Mouse (Mus musculus) heart, embryonic 11.5 days (tissue): ENCODE measurements around the gene Tvp23b. TPM values are rescaled to one million over a fixed set of nuclear protein-coding genes. Genes with fewer than 3 reads are reported as not detected.

Experiments used
- ATAC-seq: fragments of 200-750 bp; cut with Nextera tagmentation; replicated peaks from 2 replicates; pipeline ENCODE4 v1.8.0; 2017; ENCODE audit warnings: moderate library complexity; ENCODE audit not compliant: insufficient number of reproducible peaks, low FRiP score, low TSS enrichment
- H3K27ac ChIP-seq: fragments of 300-500 bp; sonication (generic); 2 replicates; pipeline ENCODE4 v1.5.1; 2014; ENCODE audit warnings: mild to moderate bottlenecking, low read depth, low read length
- H3K27me3 ChIP-seq: fragments of 300-500 bp; sonication (generic); 2 replicates; pipeline ENCODE4 v1.6.1; 2014; ENCODE audit warnings: mild to moderate bottlenecking, low read length, mixed read lengths; ENCODE audit not compliant: control insufficient read depth, insufficient read depth
- H3K36me3 ChIP-seq: fragments of 300-500 bp; sonication (generic); 2 replicates; pipeline ENCODE4 v1.6.1; 2014; ENCODE audit warnings: mild to moderate bottlenecking, low read length, moderate library complexity, mixed read lengths; ENCODE audit not compliant: control insufficient read depth, insufficient read depth
- H3K4me1 ChIP-seq: fragments of 300-500 bp; sonication (generic); 2 replicates; pipeline ENCODE4 v1.6.1; 2014; ENCODE audit warnings: low read length; ENCODE audit not compliant: control insufficient read depth, insufficient read depth
- H3K4me2 ChIP-seq: fragments of 300-500 bp; sonication (generic); 2 replicates; pipeline ENCODE4 v1.6.1; 2014; ENCODE audit warnings: mild to moderate bottlenecking, moderate library complexity
- H3K4me3 ChIP-seq: fragments of 300-500 bp; sonication (generic); 2 replicates; pipeline ENCODE4 v1.5.1; 2014; ENCODE audit warnings: low read depth, low read length
- H3K9ac ChIP-seq: fragments of 300-500 bp; sonication (generic); 2 replicates; pipeline ENCODE4 v1.6.1; 2014; ENCODE audit warnings: mild to moderate bottlenecking, low read depth, low read length, moderate library complexity
- H3K9me3 ChIP-seq: fragments of 300-500 bp; sonication (generic); replicated peaks from 2 replicates; pipeline ENCODE4 v1.6.1; 2016; ENCODE audit warnings: low read length; ENCODE audit not compliant: control insufficient read depth
- WGBS: fragments of 180-500 bp; shearing (Covaris S2); extraction: QIAGEN DNeasy Blood & Tissue Kit; methylation state at CpG from one replicate; pipeline ENCODE4 v1.1.7; 2014; ENCODE audit not compliant: insufficient replicate concordance; 5-methylcytosine and 5-hydroxymethylcytosine counted together
- polyA plus RNA-seq: library from polyadenylated mRNA; unstranded; fragments of >200 nt; fragmentation: Nextera tagmentation; extraction: Ambion mirVana; gene quantifications from 2 replicates; pipeline ENCODE4 v1.2.1, GENCODE M21; 2014

Gene Tvp23b
- polyA plus RNA-seq, 1 experiment from 2014 or later, result 47.3 TPM

- 69% methylated on average over 3 of the region's 3 CpGs for WGBS
- no peaks in the 10 kb centered on the region for H3K9me3 ChIP-seq
- no peaks in the 10 kb centered on the region for H3K27me3 ChIP-seq
- H3K4me2 ChIP-seq, result no peak overlapping the region
- H3K9ac ChIP-seq, result no peak overlapping the region
- H3K4me3 ChIP-seq, result no peak overlapping the region
- no peaks in the 10 kb centered on the region for H3K4me1 ChIP-seq
- ATAC-seq, result no peak
- no peaks in the 10 kb centered on the region for H3K36me3 ChIP-seq
- H3K27ac ChIP-seq, result no peak overlapping the region
Observed at GRCm38 (mm10) chr11:62909720-62910306, 30.6 kb downstream of the Tvp23b start.

- H3K4me2 ChIP-seq, result no peak overlapping the region
- no peak overlapping the region for H3K9ac ChIP-seq
- 71% methylated on average over 8 of the region's 8 CpGs for WGBS
- no peaks in the 10 kb centered on the region for H3K27me3 ChIP-seq
- no peaks in the 10 kb centered on the region for H3K4me1 ChIP-seq
- no peak for ATAC-seq
- no peaks in the 10 kb centered on the region for H3K9me3 ChIP-seq
- no peaks in the 10 kb centered on the region for H3K36me3 ChIP-seq
- no peak overlapping the region for H3K4me3 ChIP-seq
- no peak overlapping the region for H3K27ac ChIP-seq
Observed at GRCm38 (mm10) chr11:62911362-62911761, 32.1 kb downstream of the Tvp23b start.

GRCm38 (mm10) chr11:62913141-62913540 lies 33.9 kb downstream of the Tvp23b start:
- H3K27ac ChIP-seq, result no peak overlapping the region
- no peak overlapping the region for H3K4me3 ChIP-seq
- no peak overlapping the region for H3K9ac ChIP-seq
- ATAC-seq, result no peak
- no peaks in the 10 kb centered on the region for H3K36me3 ChIP-seq
- no peaks in the 10 kb centered on the region for H3K4me1 ChIP-seq
- no peak overlapping the region for H3K4me2 ChIP-seq
- H3K9me3 ChIP-seq, result no peaks in the 10 kb centered on the region
- WGBS, result 88% methylated on average over 2 of the region's 2 CpGs
- H3K27me3 ChIP-seq, result no peaks in the 10 kb centered on the region

- Histone ChIP-seq H3K9ac (no peak overlapping the region), H3K27ac (no peak overlapping the region), H3K9me3 (no peaks in the 10 kb centered on the region), H3K4me1 (no peaks in the 10 kb centered on the region), H3K27me3 (no peaks in the 10 kb centered on the region), H3K4me3 (no peak overlapping the region), H3K36me3 (no peaks in the 10 kb centered on the region), H3K4me2 (no peak overlapping the region)
- WGBS, result 51% methylated on average over 6 of the region's 6 CpGs
- no peak for ATAC-seq
Observed at GRCm38 (mm10) chr11:62914532-62914931, 35.3 kb downstream of the Tvp23b start.

GRCm38 (mm10) chr11:62915486-62915885 lies 36.2 kb downstream of the Tvp23b start:
- H3K36me3 ChIP-seq, result no peaks in the 10 kb centered on the region
- WGBS, result 74% methylated on average over 2 of the region's 2 CpGs
- no peaks in the 10 kb centered on the region for H3K27me3 ChIP-seq
- no peaks in the 10 kb centered on the region for H3K4me1 ChIP-seq
- ATAC-seq, result no peak
- no peaks in the 10 kb centered on the region for H3K9me3 ChIP-seq
- no peak overlapping the region for H3K4me3 ChIP-seq
- no peak overlapping the region for H3K27ac ChIP-seq
- no peak overlapping the region for H3K9ac ChIP-seq
- no peak overlapping the region for H3K4me2 ChIP-seq

GRCm38 (mm10) chr11:62916765-62917164 lies 37.5 kb downstream of the Tvp23b start:
- no peak overlapping the region for H3K9ac ChIP-seq
- no peaks in the 10 kb centered on the region for H3K9me3 ChIP-seq
- no peak overlapping the region for H3K27ac ChIP-seq
- no peak overlapping the region for H3K4me3 ChIP-seq
- WGBS, result 28% methylated on average over 2 of the region's 2 CpGs
- H3K4me2 ChIP-seq, result no peak overlapping the region
- H3K4me1 ChIP-seq, result peaks cover under 1% of the 10 kb centered on the region; the same call in 1 of the 2 replicates
- ATAC-seq, result no peak
- H3K27me3 ChIP-seq, result no peaks in the 10 kb centered on the region
- H3K36me3 ChIP-seq, result no peaks in the 10 kb centered on the region

GRCm38 (mm10) chr11:62919946-62920742 lies 40.9 kb downstream of the Tvp23b start:
- Histone ChIP-seq H3K9ac (no peak overlapping the region), H3K4me3 (no peak overlapping the region), H3K27me3 (no peaks in the 10 kb centered on the region), H3K36me3 (no peaks in the 10 kb centered on the region), H3K4me2 (no peak overlapping the region), H3K27ac (no peak overlapping the region), H3K9me3 (no peaks in the 10 kb centered on the region), H3K4me1 (peaks cover 9% of the 10 kb centered on the region)
- 71% methylated on average over 6 of the region's 6 CpGs for WGBS
- ATAC-seq, result no peak

GRCm38 (mm10) chr11:62920743-62921050 lies 41.4 kb downstream of the Tvp23b start:
- Histone ChIP-seq H3K36me3 (no peaks in the 10 kb centered on the region), H3K4me3 (peak overlapping the region; percentile 23), H3K4me1 (peaks cover 9% of the 10 kb centered on the region), H3K27ac (no peak overlapping the region), H3K9me3 (no peaks in the 10 kb centered on the region), H3K4me2 (peak overlapping the region; percentile 65), H3K9ac (no peak overlapping the region), H3K27me3 (no peaks in the 10 kb centered on the region)
- 29% methylated on average over 6 of the region's 6 CpGs for WGBS
- no peak for ATAC-seq
